Mouse (Mus musculus) ES-E14 (cell line): ENCODE results near the gene Ppy.

ENCODE experiments used
- CHD2 ChIP-seq: IDR thresholded peaks from 2 replicates; pipeline ENCODE4 v1.6.1; 2014; ENCODE audit warnings: mild to moderate bottlenecking, low read depth, low read length, inconsistent platforms
- HCFC1 ChIP-seq: IDR thresholded peaks from 2 replicates; pipeline ENCODE4 v1.6.1; 2012; ENCODE audit warnings: low read length, inconsistent platforms, borderline replicate concordance; ENCODE audit not compliant: insufficient read depth
- MAFK ChIP-seq: IDR thresholded peaks from 2 replicates; pipeline ENCODE4 v1.6.1; 2014; ENCODE audit warnings: mild to moderate bottlenecking, low read depth, low read length, inconsistent platforms; ENCODE audit not compliant: insufficient read depth
- ZC3H11A ChIP-seq: IDR thresholded peaks from 2 replicates; pipeline ENCODE4 v1.6.1; 2012; ENCODE audit warnings: low read depth, mild to moderate bottlenecking, inconsistent platforms, low read length, borderline replicate concordance
- ZNF384 ChIP-seq: IDR thresholded peaks from 2 replicates; pipeline ENCODE4 v1.6.1; 2012; ENCODE audit warnings: low read depth, low read length, inconsistent platforms

DNA sequence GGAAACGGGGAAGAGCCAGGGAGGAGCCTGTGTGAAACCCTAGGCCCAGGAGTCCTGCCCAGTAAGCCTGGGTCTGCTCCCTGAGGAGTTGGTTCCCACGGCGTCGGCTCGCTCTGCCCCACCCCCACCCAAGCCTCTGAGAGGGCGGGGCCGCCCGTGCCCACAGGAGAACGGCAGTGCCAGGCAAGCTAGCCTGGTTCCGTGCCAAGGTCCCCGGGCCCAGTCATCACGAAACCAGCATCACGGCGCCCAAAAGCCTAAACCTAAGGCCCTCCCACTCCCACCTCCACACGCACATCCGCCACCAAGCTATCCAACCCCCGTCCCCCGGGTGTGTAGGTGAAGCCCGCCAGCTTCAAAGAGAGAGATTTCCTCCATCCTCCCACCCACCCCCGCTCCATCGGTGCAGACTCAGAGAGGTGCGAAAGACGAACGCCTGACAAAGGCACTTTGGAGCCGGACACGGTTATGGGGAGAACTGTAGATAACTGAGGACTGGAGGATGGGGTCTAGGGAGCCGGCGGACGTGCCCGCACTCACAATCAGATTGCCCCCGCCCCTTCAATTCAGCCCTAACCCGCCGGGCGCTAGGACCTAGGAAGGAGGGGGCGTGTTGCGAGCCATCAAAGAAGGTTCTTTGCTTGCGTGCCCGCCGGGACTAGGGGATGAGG, 13.9 kb downstream of the Ppy start:
- no peak for TF ChIP-seq ZC3H11A
- TF ChIP-seq CHD2: no peak
- TF ChIP-seq ZNF384: no peak
- TF ChIP-seq HCFC1: no peak
- TF ChIP-seq MAFK: no peak
